Mouse (Mus musculus): ENCODE results near the gene Adamtsl1. TPM values are rescaled to one million over a fixed set of nuclear protein-coding genes. Genes with fewer than 3 reads are reported as not detected.

Adamtsl1 gene
- total RNA-seq, 2 experiments from 2014 or later, result 4.3 to 5.5 TPM

- TF ChIP-seq CTCF (IDR thresholded peaks at IDR 0.05), result no peak
- no peak overlapping the region for H3K27ac ChIP-seq
- no peak for DNase-seq (ENCODE audit: extremely low spot score in 1 of 2, low spot score in 2 of 2)
- no peak overlapping the region for H3K4me3 ChIP-seq
- intact Hi-C loops (cut with DNase I), result no loop called here
Observed at GRCm38 (mm10) chr4:86315122-86315521, 801.1 kb downstream of the Adamtsl1 start.

- Histone ChIP-seq H3K27ac (no peak overlapping the region), H3K4me3 (no peak overlapping the region)
- no peak for DNase-seq (ENCODE audit: extremely low spot score in 1 of 2, low spot score in 2 of 2)
- TF ChIP-seq CTCF (IDR thresholded peaks at IDR 0.05), result no peak
- intact Hi-C loops (cut with DNase I), result no loop called here
Observed at GRCm38 (mm10) chr4:86317916-86318542, 804.1 kb downstream of the Adamtsl1 start.

GRCm38 (mm10) chr4:86325411-86325810, 811.4 kb downstream of the Adamtsl1 start:
- intact Hi-C loops (cut with DNase I), result no loop called here
- no peak overlapping the region for H3K27ac ChIP-seq
- no peak for DNase-seq (ENCODE audit: extremely low spot score in 1 of 2, low spot score in 2 of 2)
- H3K4me3 ChIP-seq, result no peak overlapping the region
- no peak for TF ChIP-seq CTCF (IDR thresholded peaks at IDR 0.05)

- intact Hi-C loops (cut with DNase I), result no loop called here
- no peak overlapping the region for H3K4me3 ChIP-seq
- no peak for TF ChIP-seq CTCF (IDR thresholded peaks at IDR 0.05)
- DNase-seq (ENCODE audit: extremely low spot score in 1 of 2, low spot score in 2 of 2), result no peak
- H3K27ac ChIP-seq, result no peak overlapping the region
Observed at GRCm38 (mm10) chr4:86326003-86326402, 812.0 kb downstream of the Adamtsl1 start.

- Histone ChIP-seq H3K27ac (no peak overlapping the region), H3K4me3 (no peak overlapping the region)
- no peak for DNase-seq (ENCODE audit: extremely low spot score in 1 of 2, low spot score in 2 of 2)
- TF ChIP-seq CTCF (IDR thresholded peaks at IDR 0.05), result no peak
- intact Hi-C loops (cut with DNase I), result no loop called here
Observed at GRCm38 (mm10) chr4:86326638-86327037, 812.7 kb downstream of the Adamtsl1 start.

- intact Hi-C loops (cut with DNase I), result no loop called here
- no peak for TF ChIP-seq CTCF (IDR thresholded peaks at IDR 0.05)
- DNase-seq (ENCODE audit: extremely low spot score in 1 of 2, low spot score in 2 of 2), result no peak
- Histone ChIP-seq H3K27ac (no peak overlapping the region), H3K4me3 (no peak overlapping the region)
Observed at GRCm38 (mm10) chr4:86329481-86329880, 815.5 kb downstream of the Adamtsl1 start.

GRCm38 (mm10) chr4:86335861-86336415, 822.0 kb downstream of the Adamtsl1 start:
- DNase-seq (ENCODE audit: extremely low spot score in 1 of 2, low spot score in 2 of 2), result no peak
- no peak for TF ChIP-seq CTCF (IDR thresholded peaks at IDR 0.05)
- Histone ChIP-seq H3K4me3 (no peak overlapping the region), H3K27ac (no peak overlapping the region)
- intact Hi-C loops (cut with DNase I), result no loop called here

GRCm38 (mm10) chr4:86337216-86337765, 823.3 kb downstream of the Adamtsl1 start:
- H3K27ac ChIP-seq, result no peak overlapping the region
- intact Hi-C loops (cut with DNase I), result no loop called here
- no peak for TF ChIP-seq CTCF (IDR thresholded peaks at IDR 0.05)
- no peak overlapping the region for H3K4me3 ChIP-seq
- DNase-seq (ENCODE audit: extremely low spot score in 1 of 2, low spot score in 2 of 2), result no peak

- DNase-seq (ENCODE audit: extremely low spot score in 1 of 2, low spot score in 2 of 2), result no peak
- intact Hi-C loops (cut with DNase I), result no loop called here
- TF ChIP-seq CTCF (IDR thresholded peaks at IDR 0.05), result no peak
- Histone ChIP-seq H3K4me3 (no peak overlapping the region), H3K27ac (no peak overlapping the region)
Observed at GRCm38 (mm10) chr4:86349341-86349740, 835.4 kb downstream of the Adamtsl1 start.

- no peak overlapping the region for H3K27ac ChIP-seq
- H3K4me3 ChIP-seq, result no peak overlapping the region
- intact Hi-C loops (cut with DNase I), result no loop called here
- no peak for TF ChIP-seq CTCF (IDR thresholded peaks at IDR 0.05)
- DNase-seq (ENCODE audit: extremely low spot score in 1 of 2, low spot score in 2 of 2), result no peak
Observed at GRCm38 (mm10) chr4:86352121-86352520, 838.1 kb downstream of the Adamtsl1 start.

- DNase-seq (ENCODE audit: extremely low spot score in 1 of 2, low spot score in 2 of 2), result no peak
Observed at GRCm38 (mm10) chr4:86353550-86353949, 839.6 kb downstream of the Adamtsl1 start.

GRCm38 (mm10) chr4:86359398-86359797, 845.4 kb downstream of the Adamtsl1 start:
- DNase-seq (ENCODE audit: extremely low spot score in 1 of 2, low spot score in 2 of 2), result no peak
- Histone ChIP-seq H3K4me3 (no peak overlapping the region), H3K27ac (no peak overlapping the region)
- intact Hi-C loops (cut with DNase I), result no loop called here
- no peak for TF ChIP-seq CTCF (IDR thresholded peaks at IDR 0.05)

More at GRCm38 (mm10) chr4:86353550-86353949, 839.6 kb downstream of the Adamtsl1 start:
- no peak for TF ChIP-seq CTCF (IDR thresholded peaks at IDR 0.05)
- intact Hi-C loops (cut with DNase I), result no loop called here
- no peak overlapping the region for H3K27ac ChIP-seq
- H3K4me3 ChIP-seq, result no peak overlapping the region

- no peak for DNase-seq (ENCODE audit: extremely low spot score in 1 of 2, low spot score in 2 of 2)
- no peak overlapping the region for H3K27ac ChIP-seq
- no peak overlapping the region for H3K4me3 ChIP-seq
- no peak for TF ChIP-seq CTCF (IDR thresholded peaks at IDR 0.05)
- intact Hi-C loops (cut with DNase I), result no loop called here
Observed at GRCm38 (mm10) chr4:86369055-86369454, 855.1 kb downstream of the Adamtsl1 start.

Data from left cerebral cortex, adult 2 months (tissue).